Mouse (Mus musculus) heart, adult 11 months (tissue): Measurements from ENCODE around the gene Aldh3b1.
"Not testable (repeated sequence)": the region's sequence is repeated elsewhere in the genome, so short reads cannot be mapped to it uniquely, and the experiment has no call there.

ENCODE experiments used
- DNase-seq: peaks from one replicate; pipeline ENCODE4 v3.0.0; 2022

Aldh3b1 gene

DNA sequence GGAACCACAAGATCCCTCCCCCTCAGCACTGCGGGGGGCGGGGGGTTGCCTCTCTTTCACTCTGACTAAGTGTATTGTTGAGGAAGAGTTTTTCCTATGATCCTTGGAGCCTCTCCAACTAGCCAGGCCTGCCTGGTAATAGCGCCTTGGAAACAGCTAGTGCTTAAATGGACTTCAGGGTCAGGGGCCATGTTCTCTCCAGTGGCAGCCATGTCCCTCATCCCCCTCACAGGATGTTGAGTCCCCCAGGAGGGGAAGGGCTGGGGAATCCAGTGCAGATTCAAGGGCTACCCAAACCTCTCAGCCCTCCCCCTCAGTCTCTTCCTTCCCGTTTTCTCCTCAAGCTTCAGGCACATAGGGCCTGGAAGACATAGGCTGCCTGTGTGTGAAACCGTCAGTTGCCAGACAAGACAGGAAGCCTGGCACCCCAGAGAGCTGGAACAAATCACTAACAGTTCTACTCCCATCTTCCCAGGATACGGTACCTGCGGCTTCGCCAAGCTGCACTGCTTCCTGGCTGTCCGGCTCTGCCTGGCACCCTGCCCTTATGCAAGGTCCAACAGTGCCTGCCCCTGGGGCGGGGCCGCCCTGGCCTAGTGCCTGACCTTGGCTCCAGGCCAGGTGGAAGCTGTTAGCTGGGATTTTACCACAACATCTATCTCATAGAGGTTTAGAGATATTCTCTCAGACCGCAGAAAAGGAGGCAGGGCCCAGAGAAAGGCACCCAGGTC lies at the start of gene Aldh3b1:
Gene Aldh3b1 (minus strand): TSS at position 598 of the 731 bp plus-strand sequence.
- peak; percentile 99 for DNase-seq

DNA sequence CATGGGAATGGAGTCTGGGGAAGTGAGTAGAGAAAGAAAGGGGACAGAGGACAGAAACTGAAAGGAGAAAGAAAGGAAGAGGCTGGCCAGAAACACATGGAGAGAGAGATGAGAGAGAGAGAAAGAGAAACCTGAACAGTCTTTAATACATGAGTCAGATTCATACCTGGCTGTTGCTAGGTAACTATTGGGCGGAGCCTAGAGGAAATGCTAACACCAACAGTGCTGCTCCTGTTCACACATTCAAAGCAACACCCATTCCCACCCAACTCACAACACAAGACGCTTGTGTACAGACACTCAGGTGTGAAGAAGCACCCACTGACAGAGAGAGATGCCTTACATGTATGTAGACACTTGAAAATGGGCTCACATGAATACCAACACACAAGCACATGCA lies 46.3 kb upstream of the Aldh3b1 start:
- DNase-seq = no peak

DNA sequence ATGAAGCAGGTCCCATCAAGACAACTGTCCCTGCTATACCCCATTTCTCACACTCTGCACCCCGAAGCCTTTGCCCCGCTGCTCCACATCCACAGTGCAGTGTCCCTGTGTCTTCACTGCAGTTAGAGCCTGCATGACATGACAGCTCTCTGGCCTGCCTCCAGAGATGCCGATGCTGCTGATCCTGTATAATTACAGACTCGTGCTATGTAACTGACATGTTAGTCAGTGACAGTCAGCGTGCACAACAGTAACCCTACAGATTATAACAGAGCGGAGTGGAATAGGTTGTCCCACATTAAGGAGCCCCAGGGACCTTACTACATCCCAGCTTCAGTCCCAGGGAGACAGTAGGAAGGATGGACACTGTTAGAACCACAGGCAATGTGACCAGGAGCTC lies 45.0 kb upstream of the Aldh3b1 start:
- DNase-seq = not testable (repeated sequence)

GRCm38 (mm10) chr19:3972229-3972628 lies 42.6 kb upstream of the Aldh3b1 start, which contains the start of gene Aldh3b2:
Gene Aldh3b2, plus strand, starts transcription at chr19:3972328.
- no peak for DNase-seq

GRCm38 (mm10) chr19:3967258-3967657 lies 37.6 kb upstream of the Aldh3b1 start:
- no peak for DNase-seq

DNA sequence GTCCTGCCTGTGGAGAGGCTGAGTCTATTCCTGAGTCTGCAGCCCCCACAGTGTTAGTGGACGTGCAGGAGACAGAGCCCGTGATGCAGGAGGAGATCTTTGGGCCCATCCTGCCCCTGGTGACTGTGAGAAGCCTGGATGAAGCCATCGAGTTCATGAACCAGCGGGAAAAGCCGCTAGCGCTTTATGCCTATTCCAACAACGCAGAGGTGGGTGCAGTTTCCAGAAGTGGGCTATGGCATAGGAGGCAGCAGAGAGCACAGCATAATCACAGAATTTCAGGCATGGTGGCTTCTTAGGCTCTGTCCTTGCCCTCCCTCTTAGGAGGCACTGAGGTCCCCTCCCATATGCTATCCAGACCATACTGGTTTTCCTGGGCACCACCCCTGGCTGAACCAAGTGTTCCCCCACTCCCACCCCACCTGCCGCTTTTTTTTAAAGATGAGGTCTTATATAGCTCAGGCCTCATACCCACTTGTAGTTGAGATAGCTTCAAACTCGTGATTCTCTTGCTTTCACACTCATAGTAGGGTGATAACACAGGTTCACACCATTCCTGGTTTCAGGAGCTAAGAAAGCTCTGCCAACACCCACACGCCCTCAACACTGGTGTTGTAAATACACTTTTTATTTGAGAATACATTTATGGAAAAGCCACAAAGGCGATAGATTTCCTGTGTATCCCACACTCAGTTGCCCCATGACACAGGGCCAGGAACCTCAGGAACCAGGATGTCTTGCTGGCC lies 36.9 kb upstream of the Aldh3b1 start:
- DNase-seq = no peak

- DNase-seq = no peak
Measured at GRCm38 (mm10) chr19:3964030-3964429, 34.4 kb upstream of the Aldh3b1 start.

DNA sequence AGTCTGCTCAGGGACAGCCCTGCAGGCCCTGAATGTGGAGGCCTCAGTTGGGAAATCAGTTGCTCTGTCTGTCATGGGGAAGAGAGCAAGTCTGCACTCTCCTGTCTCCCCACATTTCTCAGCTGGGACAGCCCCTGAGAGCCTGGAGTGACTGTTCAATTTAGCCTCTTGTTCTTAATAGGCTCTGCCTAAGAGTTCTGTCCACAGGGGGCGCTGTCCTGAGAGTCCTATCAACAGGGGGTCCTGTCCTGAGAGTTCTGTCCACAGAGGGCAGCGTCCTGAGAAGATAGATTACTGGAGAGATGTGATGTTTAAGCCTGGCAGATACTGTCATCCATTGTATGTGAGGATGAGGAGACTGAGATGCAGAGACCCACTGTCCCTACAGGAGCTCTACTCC lies 32.9 kb upstream of the Aldh3b1 start:
- no peak for DNase-seq

- not testable (repeated sequence) for DNase-seq
Measured at GRCm38 (mm10) chr19:3961805-3962204, 32.2 kb upstream of the Aldh3b1 start.

GRCm38 (mm10) chr19:3960211-3960610 lies 30.6 kb upstream of the Aldh3b1 start:
- no peak for DNase-seq

DNA sequence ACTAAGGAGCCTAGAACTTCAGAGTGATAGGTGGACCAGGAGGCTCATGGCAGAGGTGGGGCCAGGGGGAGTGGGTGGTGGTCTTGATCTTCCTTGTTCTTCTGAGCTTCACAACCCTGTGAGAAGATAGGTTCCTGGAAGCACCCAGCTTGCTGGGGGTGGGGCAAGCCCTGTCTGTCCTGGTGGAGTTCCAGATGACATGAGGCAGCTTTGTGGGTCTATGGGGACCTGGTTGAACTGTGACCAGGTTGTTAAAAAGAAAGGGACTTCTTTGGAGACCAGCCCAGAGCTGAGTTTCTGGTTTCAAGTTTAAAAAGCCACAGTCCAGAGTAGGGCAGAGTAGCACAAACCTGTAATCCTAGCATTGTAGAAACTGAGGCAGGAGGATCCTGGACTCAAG lies 29.4 kb upstream of the Aldh3b1 start:
- DNase-seq = no peak

DNA sequence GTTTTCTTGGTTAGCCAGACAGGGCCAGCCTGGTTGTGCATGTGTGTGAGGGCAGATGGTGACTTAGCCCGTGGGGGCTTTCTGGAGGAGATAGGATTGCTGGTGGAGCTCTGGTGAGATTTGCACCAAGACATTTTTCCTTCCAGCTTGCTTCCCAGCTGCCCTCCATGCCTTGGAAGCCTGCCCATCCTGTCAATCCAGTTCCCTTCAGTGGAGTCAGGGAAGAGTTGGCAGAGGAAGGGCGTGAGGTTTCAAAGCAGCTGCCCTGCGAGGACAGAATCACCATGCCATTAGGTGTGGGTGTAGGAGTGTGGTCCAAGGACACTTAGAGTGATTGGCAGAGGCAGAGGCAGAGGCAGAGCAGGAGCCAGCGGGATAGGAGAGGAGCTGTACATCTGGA lies 28.9 kb upstream of the Aldh3b1 start, which contains the start of gene Aldh3b3:
Gene Aldh3b3 (plus strand): TSS at position 176 of the 400 bp plus-strand sequence.
- DNase-seq = no peak

DNA sequence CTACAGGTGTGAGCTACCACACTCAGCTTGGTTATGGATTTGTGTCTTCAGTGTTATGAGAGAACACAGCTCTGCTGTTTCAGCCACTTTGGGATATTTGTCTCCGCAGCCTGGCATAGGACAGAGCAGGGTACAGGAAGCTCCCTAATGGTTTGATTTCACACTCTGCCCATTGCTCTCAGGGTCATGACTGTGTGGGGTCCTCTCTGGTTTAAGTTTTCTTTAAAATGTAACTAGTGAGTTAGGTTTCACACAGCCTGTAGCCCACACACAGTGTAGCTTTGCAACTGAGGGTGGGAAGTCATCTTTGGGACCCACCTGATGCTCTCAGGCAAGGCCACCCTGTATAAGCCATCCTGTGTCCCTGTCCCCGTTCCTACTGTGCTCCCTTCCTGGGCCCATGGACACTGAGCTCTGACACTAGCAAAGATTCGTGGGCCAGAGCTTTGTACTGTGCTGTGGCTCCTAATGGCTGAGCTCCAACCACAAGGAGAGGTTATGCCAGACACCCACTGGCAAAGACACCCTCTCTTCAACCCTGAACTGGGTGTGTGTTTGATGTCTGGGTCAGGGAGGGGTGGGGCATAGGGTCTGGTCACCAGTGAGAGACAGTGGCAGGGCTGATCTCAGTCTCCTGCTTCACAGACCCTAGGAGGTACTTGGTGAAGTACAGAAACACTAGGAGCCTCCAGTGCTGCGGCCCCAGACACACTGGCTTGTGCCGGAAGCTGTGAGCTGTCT lies 27.9 kb upstream of the Aldh3b1 start:
- DNase-seq = not testable (repeated sequence)

- DNase-seq = no peak
Measured at GRCm38 (mm10) chr19:3955804-3956203, 26.2 kb upstream of the Aldh3b1 start.

GRCm38 (mm10) chr19:3955033-3955432 lies 25.4 kb upstream of the Aldh3b1 start:
- no peak for DNase-seq

GRCm38 (mm10) chr19:3952099-3952498 lies 22.5 kb upstream of the Aldh3b1 start:
- DNase-seq = no peak

DNA sequence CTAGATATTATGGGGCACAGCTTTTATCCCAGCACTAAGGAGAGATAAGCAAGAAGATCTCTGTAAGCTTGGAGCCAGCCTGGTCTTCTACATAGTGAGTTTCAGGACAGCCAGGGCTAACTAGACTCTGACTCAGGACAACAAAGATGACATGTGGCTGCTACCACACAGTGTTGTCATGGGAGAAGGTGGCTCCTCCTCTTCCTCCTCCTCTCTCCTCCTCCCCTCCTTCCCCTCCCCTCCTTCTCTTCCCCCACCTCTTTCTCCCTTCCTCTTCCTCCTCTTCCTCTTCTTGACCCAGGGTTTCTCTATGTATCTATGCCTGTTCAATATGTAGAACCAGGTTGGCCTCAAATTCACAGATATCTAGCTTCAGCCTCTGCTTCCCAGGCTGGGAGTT lies 21.9 kb upstream of the Aldh3b1 start:
- no peak for DNase-seq

DNA sequence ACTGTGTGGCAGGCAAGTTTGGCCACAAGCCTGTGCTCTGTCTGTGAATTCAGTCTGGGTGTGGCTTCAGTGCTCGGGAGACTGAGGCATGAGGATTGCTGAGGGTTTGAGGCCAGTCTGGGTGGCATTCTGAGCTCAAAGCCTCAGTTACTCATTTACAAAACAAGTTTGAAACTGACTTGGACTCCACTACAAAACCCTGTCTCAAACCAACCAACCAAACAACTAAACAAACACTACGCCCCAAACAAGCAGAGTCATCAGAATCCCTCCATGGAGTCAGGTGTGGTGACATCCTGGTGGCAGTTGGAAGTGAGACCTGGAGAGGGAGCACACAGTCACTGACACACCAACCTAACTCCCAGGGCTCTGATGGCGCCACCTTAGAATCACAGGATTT lies 20.7 kb upstream of the Aldh3b1 start:
- no peak for DNase-seq

DNA sequence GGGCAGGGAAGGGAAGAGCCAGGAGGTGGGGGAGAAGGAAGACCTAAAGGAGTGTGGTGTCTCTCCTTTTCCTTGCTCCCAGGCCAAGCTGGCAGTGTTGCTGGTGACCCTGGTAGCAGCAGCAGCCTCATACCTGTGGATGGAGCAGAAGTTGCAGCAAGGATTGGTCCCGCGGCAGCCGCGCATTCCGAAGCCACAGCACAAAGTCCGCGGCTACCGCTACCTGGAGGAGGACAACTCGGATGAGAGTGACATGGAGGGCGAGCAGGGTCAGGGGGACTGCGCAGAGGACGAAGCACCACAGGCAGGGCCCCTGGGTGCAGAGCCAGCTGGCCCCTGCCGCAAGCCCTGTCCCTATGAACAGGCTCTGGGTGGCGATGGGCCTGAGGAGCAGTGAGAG lies 18.9 kb upstream of the Aldh3b1 start:
- no peak for DNase-seq

DNA sequence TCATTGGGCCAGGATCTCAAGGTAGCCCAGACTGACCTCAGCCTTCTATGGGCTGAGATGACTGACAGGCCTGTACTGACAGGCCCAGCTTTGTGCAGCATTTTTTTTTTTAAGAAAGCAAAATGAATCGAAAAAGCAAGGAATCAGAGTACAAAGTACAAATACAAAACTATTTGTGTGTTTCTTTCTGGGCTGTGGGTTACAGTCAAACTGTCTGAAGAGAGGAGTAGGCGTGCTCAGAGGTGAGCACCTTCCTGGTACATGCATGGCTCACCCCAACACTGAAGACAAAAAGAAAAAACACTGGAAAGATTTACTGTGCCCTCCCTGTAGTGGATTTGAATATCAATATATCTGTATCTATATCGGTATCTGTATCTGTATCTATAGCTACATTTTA lies 18.2 kb upstream of the Aldh3b1 start:
- no peak for DNase-seq

GRCm38 (mm10) chr19:3946715-3947114 lies 17.1 kb upstream of the Aldh3b1 start:
- peak; percentile 94 for DNase-seq

GRCm38 (mm10) chr19:3945872-3946564 lies 16.4 kb upstream of the Aldh3b1 start:
- DNase-seq = peak; percentile 91
